Mouse (Mus musculus): ENCODE results near the gene Irf2bp2.

The Irf2bp2 gene

GRCm38 (mm10) chr8:126593889-126594480 is at the start of gene Irf2bp2:
Gene Irf2bp2 (minus strand): TSS chr8:126593986.
- DNase-seq = peak; percentile 88 to 95

GRCm38 (mm10) chr8:126642665-126643064 is 48.9 kb upstream of the Irf2bp2 start:
- no peak for DNase-seq

GRCm38 (mm10) chr8:126641568-126642295 is 47.9 kb upstream of the Irf2bp2 start:
- no peak for DNase-seq

- DNase-seq = no peak
Measured at GRCm38 (mm10) chr8:126639161-126639560, 45.4 kb upstream of the Irf2bp2 start.

GRCm38 (mm10) chr8:126638027-126638426 is 44.2 kb upstream of the Irf2bp2 start:
- no peak for DNase-seq

GRCm38 (mm10) chr8:126634541-126635048 is 40.8 kb upstream of the Irf2bp2 start:
- no peak for DNase-seq

GRCm38 (mm10) chr8:126628616-126629015 is 34.8 kb upstream of the Irf2bp2 start:
- no peak for DNase-seq

- no peak for DNase-seq
Measured at GRCm38 (mm10) chr8:126626415-126626814, 32.6 kb upstream of the Irf2bp2 start.

GRCm38 (mm10) chr8:126622111-126622795 is 28.5 kb upstream of the Irf2bp2 start:
- peak in 1 of 2 experiments; percentile 42 for DNase-seq

GRCm38 (mm10) chr8:126620721-126621120 is 26.9 kb upstream of the Irf2bp2 start:
- no peak for DNase-seq

- no peak for DNase-seq
Measured at GRCm38 (mm10) chr8:126619487-126619886, 25.7 kb upstream of the Irf2bp2 start.

GRCm38 (mm10) chr8:126617665-126618064 is 23.9 kb upstream of the Irf2bp2 start:
- no peak for DNase-seq

GRCm38 (mm10) chr8:126616736-126617135 is 22.9 kb upstream of the Irf2bp2 start:
- no peak for DNase-seq

GRCm38 (mm10) chr8:126615765-126616164 is 22.0 kb upstream of the Irf2bp2 start:
- DNase-seq = peak in 1 of 2 experiments; percentile 53

- no peak for DNase-seq
Measured at GRCm38 (mm10) chr8:126614740-126615132, 20.9 kb upstream of the Irf2bp2 start.

- peak; percentile 57 to 68 for DNase-seq
Measured at GRCm38 (mm10) chr8:126614062-126614739, 20.4 kb upstream of the Irf2bp2 start.

- DNase-seq = no peak
Measured at GRCm38 (mm10) chr8:126613143-126613542, 19.4 kb upstream of the Irf2bp2 start.

- DNase-seq = no peak
Measured at GRCm38 (mm10) chr8:126612739-126613138, 19.0 kb upstream of the Irf2bp2 start.

GRCm38 (mm10) chr8:126610713-126611112 is 16.9 kb upstream of the Irf2bp2 start:
- DNase-seq = no peak

GRCm38 (mm10) chr8:126609556-126610263 is 15.9 kb upstream of the Irf2bp2 start:
- no peak for DNase-seq

GRCm38 (mm10) chr8:126603241-126603947 is 9.6 kb upstream of the Irf2bp2 start:
- no peak for DNase-seq

GRCm38 (mm10) chr8:126602641-126603040 is 8.9 kb upstream of the Irf2bp2 start:
- no peak for DNase-seq
